Mouse (Mus musculus) granulocyte monocyte progenitor cell, adult 5-6 weeks (primary cell): ENCODE measurements around the gene Opcml. TPM values are rescaled to one million over a fixed set of nuclear protein-coding genes. Genes with fewer than 3 reads are reported as not detected.
A peak's percentile ranks its signal among the peaks of the same experiment; 100 is the strongest.

Experiments used
- ATAC-seq: replicated peaks from 2 replicates; pipeline ENCODE4 v1.8.0; 2016; ENCODE audit warnings: mild to moderate bottlenecking, moderate TSS enrichment, inconsistent platforms; ENCODE audit not compliant: poor library complexity, severe bottlenecking
- total RNA-seq, 2 experiments: library from RNA; stranded (forward) in 1 of 2; stranded (reverse) in 1 of 2; fragments of 200-712, 200-1000 nt in 1 of 2; fragments of >200 nt in 1 of 2; fragmentation: Nextera tagmentation in 1 of 2; gene quantifications; 2 replicates each; pipeline ENCODE4 v1.2.3; 2014 to 2017

Opcml gene
- total RNA-seq, 2 experiments from 2014 or later = not detected

GRCm38 (mm10) chr9:28222726-28223125 lies 432.2 kb downstream of the Opcml start:
- no peak for ATAC-seq

DNA sequence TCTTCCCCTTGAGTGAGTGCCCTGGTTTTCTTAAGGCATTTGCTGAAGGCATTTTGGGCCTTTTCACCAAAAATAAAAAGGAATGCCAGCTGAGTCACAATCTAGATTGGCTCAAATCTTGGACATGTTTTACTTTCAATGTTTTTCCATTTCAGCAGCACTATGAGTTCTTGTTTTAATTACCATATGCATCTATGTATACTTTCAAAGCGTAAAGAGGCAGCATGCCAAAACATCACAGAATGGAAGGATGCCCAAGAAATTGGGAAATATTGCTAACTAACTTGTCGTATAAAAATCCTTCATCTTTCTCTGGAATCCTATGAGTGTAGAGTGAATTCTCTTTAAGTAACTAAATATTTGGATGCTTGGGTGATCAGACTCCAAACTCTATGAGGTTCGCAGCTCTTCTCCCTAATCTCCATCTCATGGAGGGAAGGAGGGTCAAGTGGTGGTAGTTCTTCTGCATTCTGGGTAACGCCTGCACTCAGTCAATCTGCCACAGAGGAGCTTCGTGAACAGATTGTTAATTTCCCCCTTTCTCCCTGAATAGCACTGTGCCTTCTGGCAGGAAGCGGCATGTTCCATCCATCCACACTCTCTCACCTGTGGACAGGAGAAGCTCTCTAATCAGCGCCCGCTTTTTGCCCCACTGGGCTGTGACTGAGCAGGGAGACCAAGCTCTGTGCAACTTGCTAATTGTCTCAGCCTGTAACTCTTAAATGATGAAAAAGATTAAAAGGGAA lies 435.4 kb downstream of the Opcml start:
- no peak for ATAC-seq

DNA sequence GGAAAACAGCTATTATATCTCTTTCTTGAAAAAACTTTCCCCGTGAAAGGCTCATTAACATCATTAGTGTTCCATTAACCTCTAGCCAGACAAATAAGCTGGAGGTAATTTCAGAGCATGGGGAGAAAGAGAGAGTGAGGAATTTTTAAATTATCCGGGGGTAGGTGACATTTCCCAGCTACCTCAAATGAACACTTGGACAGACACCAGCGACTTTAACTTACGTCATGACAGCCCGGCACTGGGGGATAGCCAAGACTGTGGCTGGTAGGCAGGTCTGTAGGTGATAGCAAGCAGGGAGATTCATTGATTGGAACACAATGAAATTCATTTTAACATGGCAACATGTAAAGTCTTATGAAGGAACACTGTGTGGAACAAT lies 436.0 kb downstream of the Opcml start:
- ATAC-seq = no peak

GRCm38 (mm10) chr9:28238450-28238849 lies 447.9 kb downstream of the Opcml start:
- ATAC-seq = no peak

- ATAC-seq = 0 out of 2 replicates have a peak, but pooled peaks have one; percentile 33
Measured at GRCm38 (mm10) chr9:28247742-28248503, 457.3 kb downstream of the Opcml start.

DNA sequence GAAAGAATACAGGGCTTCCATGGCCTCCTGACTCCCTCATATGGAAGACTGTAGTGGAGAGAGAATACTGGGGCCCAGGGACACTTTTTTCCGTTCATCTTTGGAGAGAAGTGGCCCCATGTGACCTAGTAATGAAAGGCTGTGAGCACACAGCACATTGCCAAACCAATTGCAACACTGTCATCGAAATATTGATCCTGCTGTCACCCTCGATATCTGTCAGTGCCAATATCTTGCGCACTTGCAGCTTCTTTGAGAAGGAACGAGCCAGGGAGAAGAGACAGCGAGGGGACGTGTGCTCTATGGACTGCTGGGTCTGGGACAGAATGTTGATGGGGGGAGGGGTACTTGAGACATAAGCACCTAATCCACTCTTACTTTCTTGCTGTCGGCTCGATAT lies 460.8 kb downstream of the Opcml start:
- ATAC-seq = no peak

GRCm38 (mm10) chr9:28255128-28255904 lies 464.7 kb downstream of the Opcml start:
- ATAC-seq = no peak

GRCm38 (mm10) chr9:28255905-28256268 lies 465.3 kb downstream of the Opcml start:
- no peak for ATAC-seq

DNA sequence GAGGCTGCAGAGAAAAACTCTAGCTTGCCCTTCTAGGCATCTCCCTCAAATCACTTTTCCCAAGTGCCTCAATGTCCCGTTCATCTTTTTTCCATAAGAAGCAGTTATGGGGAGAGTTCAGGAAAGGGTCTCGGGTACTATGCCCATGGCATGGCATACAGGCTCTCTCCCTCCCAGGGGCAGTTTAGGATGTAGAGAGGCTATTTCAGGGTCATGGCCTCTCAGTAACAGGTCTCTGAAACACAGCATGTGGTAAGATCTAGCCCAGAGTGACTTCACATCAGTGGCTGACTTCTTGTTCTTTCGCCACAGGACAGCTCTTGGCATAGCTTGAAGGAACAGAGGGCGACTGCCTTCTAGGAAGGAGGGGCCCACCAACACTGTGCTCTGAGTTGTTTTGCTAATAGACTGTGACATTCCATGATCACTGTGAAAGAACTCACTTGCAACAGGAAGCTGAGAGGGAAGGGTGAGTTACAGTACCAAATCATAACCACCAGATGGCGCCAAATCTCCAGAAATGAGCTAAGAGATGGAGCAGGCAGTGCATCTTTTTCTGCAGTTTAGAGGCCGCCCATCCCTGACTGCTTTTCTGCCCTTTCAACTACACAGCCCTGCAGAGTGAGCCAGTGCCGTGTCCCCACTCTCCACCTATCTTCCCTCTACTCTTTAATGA lies 470.6 kb downstream of the Opcml start:
- ATAC-seq = peak; percentile 85

GRCm38 (mm10) chr9:28262021-28262420 lies 471.4 kb downstream of the Opcml start:
- ATAC-seq = no peak

- no peak for ATAC-seq
Measured at GRCm38 (mm10) chr9:28262896-28263295, 472.3 kb downstream of the Opcml start.

- no peak for ATAC-seq
Measured at GRCm38 (mm10) chr9:28264761-28265160, 474.2 kb downstream of the Opcml start.

DNA sequence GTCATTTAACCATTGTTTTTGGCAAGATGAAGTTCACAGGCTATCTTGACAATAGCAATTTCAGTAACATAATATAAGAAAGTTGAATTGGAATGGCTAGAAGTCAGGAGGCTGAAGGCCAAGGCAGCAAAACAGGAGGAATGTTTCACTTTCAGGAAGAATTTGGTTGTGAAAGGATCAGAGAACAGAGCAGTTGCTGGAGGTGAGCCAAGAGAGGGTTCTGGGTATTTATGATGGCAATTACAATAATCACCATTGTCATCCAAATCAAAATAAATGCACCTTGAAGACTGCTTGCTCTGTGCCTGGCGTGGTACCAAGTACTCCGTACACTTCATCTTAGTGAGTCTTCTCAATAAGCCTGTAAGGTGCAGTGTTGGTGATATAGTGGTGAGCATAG lies 483.2 kb downstream of the Opcml start:
- ATAC-seq = no peak

DNA sequence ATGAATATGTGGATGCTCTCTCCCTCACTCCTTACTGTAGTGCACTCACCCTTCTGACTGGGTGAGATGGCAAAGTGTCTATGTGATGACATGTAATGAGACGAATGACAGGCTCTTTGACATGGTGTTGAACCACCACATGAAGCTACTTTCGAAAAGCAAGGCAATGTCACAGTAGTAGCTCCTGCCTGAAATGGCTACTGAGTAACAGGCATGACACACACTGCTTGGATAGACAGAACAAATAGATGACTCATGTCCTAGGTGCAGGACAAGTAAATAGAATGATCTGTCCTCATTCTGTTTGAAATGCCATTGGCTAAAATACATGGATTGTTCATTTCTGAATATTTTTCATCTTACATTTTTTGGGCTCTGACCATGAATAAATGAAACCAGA lies 488.0 kb downstream of the Opcml start:
- no peak for ATAC-seq

GRCm38 (mm10) chr9:28281025-28281424 lies 490.4 kb downstream of the Opcml start:
- no peak for ATAC-seq

GRCm38 (mm10) chr9:28281571-28281970 lies 491.0 kb downstream of the Opcml start:
- no peak for ATAC-seq

DNA sequence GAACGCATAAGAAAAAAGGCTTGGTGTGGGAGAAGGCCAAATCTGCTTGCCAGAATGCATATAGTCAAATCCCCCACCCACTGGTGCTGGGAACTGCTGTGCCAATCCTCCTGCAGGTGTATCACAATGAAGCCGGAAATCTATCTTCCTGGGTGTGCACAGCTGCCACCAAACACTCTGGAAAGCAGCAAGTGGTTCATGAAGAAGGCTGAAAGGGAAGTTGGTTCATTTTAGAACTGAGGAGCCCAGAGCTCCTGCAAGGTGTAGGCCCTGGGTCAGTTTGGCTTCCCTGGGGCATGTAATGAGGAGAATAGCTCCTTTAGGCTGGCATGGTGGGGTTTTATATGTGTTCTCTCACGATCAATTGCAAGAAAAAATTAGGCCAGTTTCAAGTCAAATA lies 494.4 kb downstream of the Opcml start:
- ATAC-seq = no peak

DNA sequence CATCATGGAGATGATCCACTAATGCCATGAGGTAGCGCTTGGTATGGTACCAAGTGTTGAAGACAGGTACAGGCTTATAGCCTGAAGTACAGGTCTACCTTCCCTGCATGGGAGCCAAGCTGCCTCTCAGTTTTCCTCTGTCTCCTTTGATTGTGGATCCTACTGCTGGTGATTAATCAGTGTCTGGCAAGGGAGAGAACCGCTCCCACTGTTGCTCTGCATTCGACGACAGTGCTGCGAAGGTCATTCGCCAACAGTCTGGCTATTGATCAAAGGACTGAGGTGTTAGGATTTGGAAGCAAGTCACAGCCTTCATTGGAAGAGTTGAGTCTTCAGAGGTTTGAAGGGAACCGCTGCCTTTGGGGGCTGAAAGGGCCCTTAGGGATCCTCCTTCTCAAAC lies 495.8 kb downstream of the Opcml start:
- no peak for ATAC-seq

DNA sequence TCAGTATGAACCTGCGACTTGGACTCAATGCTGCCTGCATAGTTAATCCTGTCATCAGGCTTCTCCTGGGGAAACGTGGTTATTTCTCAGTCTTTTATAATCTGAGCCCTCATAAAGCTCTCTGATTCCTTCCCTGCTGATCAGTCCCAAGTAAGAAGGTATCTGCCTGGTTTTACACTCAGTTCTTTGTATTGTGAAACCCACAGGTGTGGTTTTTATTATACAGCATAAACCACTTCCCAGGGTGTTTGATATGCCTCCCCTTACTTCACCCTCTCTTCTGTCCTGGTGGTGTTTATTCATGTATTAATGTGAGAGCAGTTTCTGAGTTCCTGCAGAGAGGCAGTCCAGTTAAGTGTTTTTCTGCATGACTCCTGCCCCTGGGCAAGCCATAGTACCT lies 496.9 kb downstream of the Opcml start:
- ATAC-seq = no peak

DNA sequence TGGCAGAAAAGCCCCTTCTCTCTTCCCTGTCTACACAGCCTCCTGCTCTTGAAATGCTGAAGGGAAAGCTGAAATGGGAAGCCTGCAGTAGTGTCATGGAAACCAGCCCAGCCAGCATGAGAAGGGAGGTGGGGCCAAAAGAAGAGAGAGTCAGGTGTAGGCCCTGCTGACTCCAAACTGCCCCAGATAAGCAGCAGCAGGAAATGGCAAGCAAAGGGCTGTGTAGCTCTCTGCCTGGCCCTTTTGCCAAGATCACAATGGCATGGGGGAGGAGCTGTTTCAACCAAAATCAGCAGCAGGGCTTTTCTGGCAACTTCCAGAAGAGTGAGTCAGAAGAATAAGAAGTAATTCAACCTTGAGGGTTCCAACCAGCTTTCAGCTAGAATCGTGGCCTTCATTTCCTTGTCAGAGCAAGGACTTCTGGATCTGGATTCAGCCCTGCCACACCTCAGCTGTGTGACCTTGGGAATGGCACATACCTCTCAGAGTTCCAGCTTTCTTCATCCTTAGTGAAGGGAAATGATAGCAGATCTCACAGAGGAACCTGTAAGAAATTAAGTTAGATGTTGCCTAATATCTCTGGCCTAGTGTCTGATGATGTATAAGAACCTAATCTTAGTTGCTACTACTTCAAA lies 499.2 kb downstream of the Opcml start:
- no peak for ATAC-seq
